Mouse (Mus musculus) ovary, postnatal 10 days (tissue): ENCODE data around the gene Ppa1.
A peak's percentile ranks its signal among the peaks of the same experiment; 100 is the strongest.
"Not testable (repeated sequence)": the region's sequence is repeated elsewhere in the genome, so short reads cannot be mapped to it uniquely, and the experiment has no call there.

Experiments
- DNase-seq: peaks from one replicate; pipeline ENCODE4 v3.0.0; 2022; ENCODE audit warnings: low spot score

The Ppa1 gene

GRCm38 (mm10) chr10:61647790-61648736, at the start of gene Ppa1:
Gene Ppa1, plus strand, starts transcription at chr10:61648552.
- peak; percentile 49 for DNase-seq

- DNase-seq = no peak
Measured at GRCm38 (mm10) chr10:61599556-61600114, 48.7 kb upstream of the Ppa1 start.

- no peak for DNase-seq
Measured at GRCm38 (mm10) chr10:61602283-61603033, 45.9 kb upstream of the Ppa1 start.

- DNase-seq = no peak
Measured at GRCm38 (mm10) chr10:61604376-61605065, 43.8 kb upstream of the Ppa1 start.

- DNase-seq = not testable (repeated sequence)
Measured at GRCm38 (mm10) chr10:61605381-61605780, 43.0 kb upstream of the Ppa1 start.

GRCm38 (mm10) chr10:61605851-61606250, 42.5 kb upstream of the Ppa1 start:
- peak; percentile 29 for DNase-seq

GRCm38 (mm10) chr10:61608233-61608632, 40.1 kb upstream of the Ppa1 start:
- no peak for DNase-seq

GRCm38 (mm10) chr10:61610650-61611235, 37.6 kb upstream of the Ppa1 start:
- no peak for DNase-seq

GRCm38 (mm10) chr10:61614311-61614710, 34.0 kb upstream of the Ppa1 start:
- DNase-seq = no peak

- no peak for DNase-seq
Measured at GRCm38 (mm10) chr10:61618528-61618927, 29.8 kb upstream of the Ppa1 start.

GRCm38 (mm10) chr10:61621681-61622080, 26.7 kb upstream of the Ppa1 start:
- DNase-seq = no peak

- not testable (repeated sequence) for DNase-seq
Measured at GRCm38 (mm10) chr10:61623874-61624273, 24.5 kb upstream of the Ppa1 start.

GRCm38 (mm10) chr10:61624771-61625170, 23.6 kb upstream of the Ppa1 start:
- DNase-seq = no peak

- DNase-seq = no peak
Measured at GRCm38 (mm10) chr10:61625381-61626257, 22.7 kb upstream of the Ppa1 start.

GRCm38 (mm10) chr10:61626551-61626950, 21.8 kb upstream of the Ppa1 start:
- no peak for DNase-seq

GRCm38 (mm10) chr10:61627195-61627937, 21.0 kb upstream of the Ppa1 start:
- DNase-seq = no peak

- no peak for DNase-seq
Measured at GRCm38 (mm10) chr10:61627938-61628250, 20.5 kb upstream of the Ppa1 start.

- DNase-seq = no peak
Measured at GRCm38 (mm10) chr10:61632445-61632844, 15.9 kb upstream of the Ppa1 start.

- no peak for DNase-seq
Measured at GRCm38 (mm10) chr10:61637055-61637454, 11.3 kb upstream of the Ppa1 start.

GRCm38 (mm10) chr10:61640363-61640762, 8.0 kb upstream of the Ppa1 start:
- no peak for DNase-seq
